ENCODE assay signal across 8 mouse cellular contexts in the genomic region with DNA sequence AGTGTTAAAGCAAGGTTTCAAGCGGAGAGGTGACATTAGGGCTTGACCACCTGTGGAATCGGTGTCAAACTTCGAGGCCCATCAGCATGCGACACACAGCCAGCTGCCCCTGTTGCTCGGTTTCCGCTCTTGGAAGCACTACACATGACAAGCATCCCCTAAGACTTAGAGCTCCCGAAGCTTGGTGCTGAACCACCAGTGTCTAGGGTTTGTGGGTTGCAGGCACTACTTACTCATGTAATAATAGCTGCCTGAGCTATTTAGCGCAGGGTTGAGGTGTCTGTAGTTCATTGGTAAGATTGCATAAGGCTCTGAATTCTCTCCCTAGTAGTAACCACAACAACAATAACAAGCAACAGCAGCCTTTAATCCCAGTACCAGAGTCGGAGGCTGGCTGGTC. TPM values are rescaled to one million over a fixed set of nuclear protein-coding genes. Genes with fewer than 3 reads are reported as not detected.
DNase-seq lines count a peak whose midpoint lies in the region; ATAC-seq lines count a peak whose summit lies in the region.

No protein-coding gene starts in this region.

- H3K4me1 ChIP-seq in heart, embryonic 12.5 days (replicated peaks), result peaks cover 7% of the 10 kb centered on the region
- H3K4me1 ChIP-seq in embryonic facial prominence, embryonic 13.5 days, result peaks cover 13% of the 10 kb centered on the region
- H3K4me1 ChIP-seq in limb, embryonic 11.5 days (ENCODE audit: control insufficient read depth, insufficient read depth, low read length), result peaks cover 6% of the 10 kb centered on the region
- H3K4me1 ChIP-seq in stomach, embryonic 14.5 days (ENCODE audit: control insufficient read depth, insufficient read depth, low read length), result peaks cover 6% of the 10 kb centered on the region; the same call in 1 of the 2 replicates

- WGBS in heart, embryonic 12.5 days, result 33% methylated on average over 9 of the region's 9 CpGs
- WGBS in embryonic facial prominence, embryonic 13.5 days, result 49% methylated on average over 9 of the region's 9 CpGs
- 48% methylated on average over 9 of the region's 9 CpGs for whole genome bisulfite sequencing in limb, embryonic 11.5 days
- WGBS in stomach, embryonic 14.5 days, result 44% methylated on average over 9 of the region's 9 CpGs

- peak overlapping the region; percentile 97 for H3K9ac ChIP-seq in heart, embryonic 12.5 days
- peak overlapping the region; percentile 87 for H3K9ac ChIP-seq in embryonic facial prominence, embryonic 13.5 days
- H3K9ac ChIP-seq in limb, embryonic 11.5 days (ENCODE audit: low read length), result peak overlapping the region; percentile 81
- no peak overlapping the region for H3K9ac ChIP-seq in stomach, embryonic 14.5 days (replicated peaks; ENCODE audit: low read depth, low read length)

- H3K4me2 ChIP-seq in heart, embryonic 12.5 days, result peak overlapping the region; percentile 82
- H3K4me2 ChIP-seq in embryonic facial prominence, embryonic 13.5 days, result peak overlapping the region; percentile 77
- H3K4me2 ChIP-seq in limb, embryonic 11.5 days (ENCODE audit: low read depth, severe bottlenecking), result peak overlapping the region; percentile 65
- peak overlapping the region; percentile 66 for H3K4me2 ChIP-seq in stomach, embryonic 14.5 days (replicated peaks; ENCODE audit: low read depth, low read length)

- no peak for ATAC-seq in heart, embryonic 12.5 days (ENCODE audit: insufficient number of reproducible peaks, low FRiP score)
- ATAC-seq in embryonic facial prominence, embryonic 13.5 days (ENCODE audit: insufficient number of reproducible peaks, insufficient read depth, low FRiP score, low TSS enrichment, low read depth), result no peak
- ATAC-seq in limb, embryonic 11.5 days (ENCODE audit: insufficient number of reproducible peaks, low FRiP score, low TSS enrichment, low read depth), result no peak
- no peak for ATAC-seq in stomach, embryonic 14.5 days (ENCODE audit: insufficient number of reproducible peaks, insufficient read depth, low FRiP score, low read depth)

- no peaks in the 10 kb centered on the region for H3K9me3 ChIP-seq in heart, embryonic 12.5 days (replicated peaks)
- no peaks in the 10 kb centered on the region for H3K9me3 ChIP-seq in embryonic facial prominence, embryonic 13.5 days
- H3K9me3 ChIP-seq in limb, embryonic 11.5 days (ENCODE audit: control insufficient read depth, low read length), result no peaks in the 10 kb centered on the region
- H3K9me3 ChIP-seq in stomach, embryonic 14.5 days (ENCODE audit: control insufficient read depth, low read depth, low read length), result no peaks in the 10 kb centered on the region

- H3K27ac ChIP-seq in heart, embryonic 12.5 days (ENCODE audit: poor library complexity, severe bottlenecking), result no peak overlapping the region
- H3K27ac ChIP-seq in embryonic facial prominence, embryonic 13.5 days, result no peak overlapping the region
- no peak overlapping the region for H3K27ac ChIP-seq in limb, embryonic 11.5 days (replicated peaks; ENCODE audit: low read depth, low read length)
- H3K27ac ChIP-seq in stomach, embryonic 14.5 days (ENCODE audit: low read length), result no peak overlapping the region

- peak overlapping the region; percentile 99 for H3K4me3 ChIP-seq in heart, embryonic 12.5 days
- peak overlapping the region; percentile 80 for H3K4me3 ChIP-seq in embryonic facial prominence, embryonic 13.5 days
- peak overlapping the region; percentile 79 for H3K4me3 ChIP-seq in limb, embryonic 11.5 days (ENCODE audit: low read depth, low read length)
- peak overlapping the region; percentile 66 for H3K4me3 ChIP-seq in stomach, embryonic 14.5 days (ENCODE audit: low read depth, low read length)

- peaks cover 13% of the 10 kb centered on the region for H3K27me3 ChIP-seq in heart, embryonic 12.5 days (replicated peaks)
- H3K27me3 ChIP-seq in embryonic facial prominence, embryonic 13.5 days, result no peaks in the 10 kb centered on the region
- no peaks in the 10 kb centered on the region for H3K27me3 ChIP-seq in limb, embryonic 11.5 days (ENCODE audit: control insufficient read depth, insufficient read depth, low read length)
- no peaks in the 10 kb centered on the region for H3K27me3 ChIP-seq in stomach, embryonic 14.5 days (ENCODE audit: control insufficient read depth, insufficient read depth, low read length)

- DNase-seq in heart, adult 8-10 months (ENCODE audit: low spot score), result no peak
- DNase-seq in CD4-positive helper T cell, adult 2 months (ENCODE audit: low read depth, low spot score), result peak; percentile 10
- no peak for DNase-seq in limb, embryonic 11.5 days (ENCODE audit: low spot score)
- no peak for DNase-seq in urinary bladder, adult 18-20 months (ENCODE audit: low spot score in 2 of 2)
- no peak for DNase-seq in spleen, adult 12 weeks (ENCODE audit: low spot score)

- H3K36me3 ChIP-seq in heart, embryonic 12.5 days, result no peaks in the 10 kb centered on the region
- no peaks in the 10 kb centered on the region for H3K36me3 ChIP-seq in embryonic facial prominence, embryonic 13.5 days
- H3K36me3 ChIP-seq in limb, embryonic 11.5 days (ENCODE audit: control insufficient read depth, insufficient read depth, low read length), result no peaks in the 10 kb centered on the region
- H3K36me3 ChIP-seq in stomach, embryonic 14.5 days (ENCODE audit: control insufficient read depth, insufficient read depth, low read length), result no peaks in the 10 kb centered on the region

RNA-seq across cellular contexts. Expression of a gene that starts 1.2 kb away (rescaled TPM):
- polyA plus RNA-seq in heart, embryonic 12.5 days (2016; fragmentation: Nextera tagmentation; extraction: Ambion mirVana), result 16.0 and 18.0 TPM in 2 replicates
- total RNA-seq in heart, adult 8-10 months (2022), result 10 to 100 TPM; 24.6 to 29.5 (median 26.5) TPM
- 24.5 and 25.3 TPM in 2 replicates for polyA plus RNA-seq in embryonic facial prominence, embryonic 13.5 days (2015; fragmentation: Nextera tagmentation; extraction: Ambion mirVana)
- polyA plus RNA-seq in limb, embryonic 11.5 days (2014; fragmentation: Nextera tagmentation; extraction: Ambion mirVana), result 24.2 and 31.3 TPM in 2 replicates
- 19.8 and 28.0 TPM in 2 replicates for polyA plus RNA-seq in stomach, embryonic 14.5 days (2014; fragmentation: Nextera tagmentation; extraction: Ambion mirVana)
